Mouse (Mus musculus) stomach, embryonic 14.5 days (tissue): ENCODE results near the gene Vmn1r222. TPM values are rescaled to one million over a fixed set of nuclear protein-coding genes. Genes with fewer than 3 reads are reported as not detected.
"Not testable (repeated sequence)": the region's sequence is repeated elsewhere in the genome, so short reads cannot be mapped to it uniquely, and the experiment has no call there.

Experiments used
- ATAC-seq: fragments of 200-750 bp; cut with Nextera tagmentation; 2 replicates; pipeline ENCODE4 v1.8.0; 2017; ENCODE audit warnings: low read depth, moderate TSS enrichment; ENCODE audit not compliant: insufficient number of reproducible peaks, insufficient read depth, low FRiP score
- H3K27ac ChIP-seq: fragments of 300-500 bp; sonication (generic); 2 replicates; pipeline ENCODE4 v1.5.1; 2014; ENCODE audit warnings: mild to moderate bottlenecking, low read length, moderate library complexity, mixed read lengths
- H3K27me3 ChIP-seq: fragments of 300-500 bp; sonication (generic); 2 replicates; pipeline ENCODE4 v1.6.1; 2014; ENCODE audit warnings: low read length, control low read depth, mixed read lengths; ENCODE audit not compliant: control insufficient read depth, insufficient read depth
- H3K36me3 ChIP-seq: fragments of 300-500 bp; sonication (generic); 2 replicates; pipeline ENCODE4 v1.6.1; 2014; ENCODE audit warnings: mild to moderate bottlenecking, control low read depth, low read length, moderate library complexity, mixed read lengths; ENCODE audit not compliant: control insufficient read depth, insufficient read depth
- H3K4me1 ChIP-seq: fragments of 300-500 bp; sonication (generic); 2 replicates; pipeline ENCODE4 v1.6.1; 2014; ENCODE audit warnings: low read length, control low read depth, mixed read lengths; ENCODE audit not compliant: control insufficient read depth, insufficient read depth
- H3K4me2 ChIP-seq: fragments of 300-500 bp; sonication (generic); replicated peaks from 2 replicates; pipeline ENCODE4 v1.6.1; 2014; ENCODE audit warnings: low read depth, low read length, control low read depth
- H3K4me3 ChIP-seq: fragments of 300-500 bp; sonication (generic); 2 replicates; pipeline ENCODE4 v1.5.1; 2014; ENCODE audit warnings: low read depth, low read length, control low read depth
- H3K9ac ChIP-seq: fragments of 300-500 bp; sonication (generic); replicated peaks from 2 replicates; pipeline ENCODE4 v1.6.1; 2014; ENCODE audit warnings: low read depth, mild to moderate bottlenecking, control low read depth, low read length, moderate library complexity, mixed read lengths
- H3K9me3 ChIP-seq: fragments of 300-500 bp; sonication (generic); 2 replicates; pipeline ENCODE4 v1.6.1; 2016; ENCODE audit warnings: low read depth, low read length, control low read depth; ENCODE audit not compliant: control insufficient read depth
- WGBS: fragments of 180-500 bp; shearing (Covaris S2); extraction: QIAGEN DNeasy Blood & Tissue Kit; methylation state at CpG from one replicate; pipeline ENCODE4 v1.1.7; 2014; 5-methylcytosine and 5-hydroxymethylcytosine counted together
- polyA plus RNA-seq: library from polyadenylated mRNA; unstranded; fragments of >200 nt; fragmentation: Nextera tagmentation; extraction: Ambion mirVana; gene quantifications from 2 replicates; pipeline ENCODE4 v1.2.1, GENCODE M21; 2014

Gene Vmn1r222
- polyA plus RNA-seq, 1 experiment from 2014 or later = not detected

DNA sequence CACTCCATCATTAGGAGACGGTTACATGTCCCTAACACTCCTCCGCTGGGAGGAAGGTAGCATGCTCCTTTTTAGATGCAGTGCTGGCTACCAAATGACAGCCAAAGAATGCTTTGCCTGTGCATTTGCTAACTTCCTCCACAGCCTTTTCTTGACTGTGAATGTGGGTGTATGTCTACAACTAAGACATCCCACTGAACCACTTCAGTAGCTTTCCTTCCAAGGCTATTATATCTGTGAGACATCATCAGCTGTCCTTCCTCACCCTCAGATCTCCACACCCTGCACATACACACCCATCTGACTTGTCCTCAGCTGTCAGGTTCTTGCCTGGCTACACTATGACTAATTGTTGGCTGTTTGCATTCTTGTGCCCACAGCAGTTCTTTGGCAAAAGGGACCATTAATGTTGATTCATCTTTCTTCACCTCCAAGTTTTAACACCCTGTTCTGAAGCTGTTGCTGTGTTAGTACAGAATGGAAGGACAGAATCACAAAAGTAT lies 22.9 kb upstream of the Vmn1r222 start:
- Histone ChIP-seq H3K27me3 (no peaks in the 10 kb centered on the region), H3K4me3 (no peak overlapping the region), H3K9me3 (no peaks in the 10 kb centered on the region), H3K36me3 (no peaks in the 10 kb centered on the region), H3K27ac (no peak overlapping the region), H3K4me2 (no peak overlapping the region), H3K9ac (no peak overlapping the region), H3K4me1 (no peaks in the 10 kb centered on the region)
- ATAC-seq = no peak
- 82% methylated on average over 2 of the region's 2 CpGs for WGBS

DNA sequence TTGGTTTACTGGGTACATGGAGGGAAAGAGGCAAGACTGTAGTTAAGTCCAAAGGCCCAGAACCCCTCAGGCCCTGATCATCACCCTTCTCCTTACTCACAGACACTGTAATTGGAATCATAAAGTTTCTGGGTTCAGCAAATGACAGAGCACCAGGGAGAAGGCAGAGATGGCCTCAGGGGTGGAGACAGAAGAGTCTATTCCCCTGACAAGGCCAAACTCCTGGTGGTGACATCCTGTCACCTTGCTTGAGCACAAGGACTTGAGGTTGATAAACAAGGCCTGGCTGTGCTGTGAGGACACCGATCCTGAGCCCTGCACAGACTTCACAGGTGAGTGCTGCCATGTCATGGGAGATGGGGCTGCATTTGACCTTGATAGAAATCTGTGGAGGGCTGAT lies 11.1 kb upstream of the Vmn1r222 start, which contains the start of gene Vmn1r223:
TSS of gene Vmn1r223 (plus strand) at position 301 of the 400 bp plus-strand sequence.
- not testable (repeated sequence) for H3K36me3 ChIP-seq, H3K9ac ChIP-seq, H3K27me3 ChIP-seq, H3K27ac ChIP-seq, H3K4me1 ChIP-seq, ATAC-seq, H3K4me2 ChIP-seq, H3K9me3 ChIP-seq, H3K4me3 ChIP-seq
- WGBS = 88% methylated on average over 1 of the region's 1 CpGs

DNA sequence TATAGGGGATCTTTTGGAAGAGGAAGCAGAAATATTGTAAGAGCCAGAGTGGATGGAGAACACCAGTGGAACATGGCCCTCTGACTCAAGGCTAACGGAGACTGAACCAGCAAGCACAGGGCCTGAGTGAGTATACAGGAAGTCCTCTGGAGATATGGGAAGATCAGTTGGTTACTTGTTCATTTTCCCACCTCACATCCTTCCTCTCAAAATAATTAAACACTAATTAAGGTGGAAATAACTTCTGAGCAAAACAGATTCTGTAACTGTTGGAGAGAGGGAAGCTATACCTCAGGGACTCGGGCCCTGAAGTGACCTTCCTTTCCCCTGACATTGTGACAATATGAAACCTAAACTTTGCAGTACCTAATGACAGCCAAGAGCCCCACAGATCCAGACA lies 21.9 kb downstream of the Vmn1r222 start, which contains the start of gene Vmn1r221:
TSS of gene Vmn1r221 (plus strand) at position 301 of the 400 bp plus-strand sequence.
- not testable (repeated sequence) for H3K36me3 ChIP-seq, H3K9ac ChIP-seq, ATAC-seq, H3K27me3 ChIP-seq, H3K4me2 ChIP-seq, H3K9me3 ChIP-seq, H3K27ac ChIP-seq, H3K4me1 ChIP-seq, H3K4me3 ChIP-seq
- 78% methylated on average over 2 of the region's 2 CpGs for WGBS

DNA sequence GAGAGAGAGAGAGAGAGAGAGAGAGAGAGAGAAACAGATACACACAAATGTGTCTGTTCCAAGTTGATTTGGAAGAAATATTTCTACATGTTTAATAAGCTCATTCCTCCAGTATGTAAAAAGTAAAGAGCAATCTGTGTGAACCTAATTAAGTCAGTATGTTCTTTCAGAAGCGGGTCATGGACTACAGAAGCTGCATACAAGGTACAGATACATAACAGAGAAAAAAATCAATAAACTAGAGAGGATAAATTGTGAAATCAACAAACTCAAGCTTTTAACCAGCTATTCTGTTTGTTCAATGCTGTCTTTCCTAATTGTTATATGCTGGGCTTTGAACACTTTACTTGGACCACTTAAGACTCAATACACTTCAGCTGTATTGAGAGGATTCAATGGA lies 31.9 kb downstream of the Vmn1r222 start:
- H3K9me3 ChIP-seq, H3K27ac ChIP-seq, H3K9ac ChIP-seq, H3K27me3 ChIP-seq, H3K4me1 ChIP-seq, H3K4me2 ChIP-seq, H3K36me3 ChIP-seq, H3K4me3 ChIP-seq, ATAC-seq: not testable (repeated sequence)
- WGBS = 74% methylated on average over 1 of the region's 1 CpGs

DNA sequence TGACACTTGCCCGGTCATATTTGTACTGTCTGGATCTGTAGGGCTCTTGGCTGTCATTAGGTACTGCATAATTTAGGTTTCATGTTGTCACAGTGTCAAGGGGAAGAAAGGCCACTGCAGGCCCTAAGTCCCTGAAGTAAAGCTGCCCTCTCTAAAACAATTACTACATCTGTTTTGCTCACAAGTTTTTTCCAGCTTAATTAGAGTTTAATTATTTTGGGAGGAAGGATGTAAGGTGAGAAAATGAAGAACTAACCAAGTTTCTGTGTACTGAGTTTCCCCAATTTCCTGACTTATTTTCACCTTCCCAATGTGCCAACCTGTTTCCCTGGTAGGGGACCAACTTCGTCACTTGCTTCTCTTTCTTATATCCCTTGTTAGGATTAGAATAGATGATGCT lies 47.9 kb downstream of the Vmn1r222 start, which contains the start of gene Vmn1r220:
TSS of gene Vmn1r220 (minus strand) at position 101 of the 400 bp plus-strand sequence.
- no peaks in the 10 kb centered on the region for H3K4me1 ChIP-seq
- no peaks in the 10 kb centered on the region for H3K9me3 ChIP-seq
- H3K4me3 ChIP-seq = no peak within 1 kb of the TSS
- no peak for ATAC-seq
- no peak within 1 kb of the TSS for H3K27ac ChIP-seq
- no peak within 1 kb of the TSS for H3K4me2 ChIP-seq
- no peak within 1 kb of the TSS for H3K9ac ChIP-seq
- 90% methylated on average over 2 of the region's 2 CpGs for WGBS
- no peaks in the 10 kb centered on the region for H3K27me3 ChIP-seq
- H3K36me3 ChIP-seq = no peaks in the 10 kb centered on the region

Other genes starting within 250 kb of the Vmn1r222 start
- not detected in 2 replicates for gene Vmn1r213, start 228.3 kb downstream of the Vmn1r222 start, polyA plus RNA-seq
- not detected in 2 replicates for gene Vmn1r214, start 205.5 kb downstream of the Vmn1r222 start, polyA plus RNA-seq
- gene Vmn1r215, start 167.9 kb downstream of the Vmn1r222 start, polyA plus RNA-seq = not detected in 2 replicates
- not detected in 2 replicates for gene Vmn1r217, start 117.7 kb downstream of the Vmn1r222 start, polyA plus RNA-seq
- not detected in 2 replicates for gene Vmn1r218, start 102.8 kb downstream of the Vmn1r222 start, polyA plus RNA-seq
- gene Vmn1r219, start 76.6 kb downstream of the Vmn1r222 start, polyA plus RNA-seq = not detected in 2 replicates
- not detected in 2 replicates for gene Vmn1r220, start 48.0 kb downstream of the Vmn1r222 start, polyA plus RNA-seq
- gene Vmn1r221, start 21.8 kb downstream of the Vmn1r222 start, polyA plus RNA-seq = not detected in 2 replicates
- gene Vmn1r223, start 11.2 kb upstream of the Vmn1r222 start, polyA plus RNA-seq = not detected in 2 replicates
- 44.3 and 49.8 TPM in 2 replicates for gene Zfp322a, start 133.3 kb upstream of the Vmn1r222 start, polyA plus RNA-seq
- gene Abt1, start 187.9 kb upstream of the Vmn1r222 start, polyA plus RNA-seq = 12.0 and 12.4 TPM in 2 replicates
- gene Btn1a1, start 230.0 kb upstream of the Vmn1r222 start, polyA plus RNA-seq = 0.17 TPM in 1 of 2 replicates, not detected in the other